Mouse (Mus musculus) ES-Bruce4 (cell line): Measurements from ENCODE around the gene Slc41a3.

Experiments
- CTCF ChIP-seq: IDR thresholded peaks from one replicate; pipeline ENCODE4 v1.8.1; 2011; ENCODE audit warnings: low read depth, low read length
- POLR2A ChIP-seq: IDR thresholded peaks from one replicate; pipeline ENCODE4 v1.8.1; 2011; ENCODE audit warnings: low read length; ENCODE audit not compliant: insufficient read depth

GRCm38 (mm10) chr6:90635081-90635480, 30.6 kb downstream of the Slc41a3 start:
- no peak for TF ChIP-seq CTCF
- no peak for TF ChIP-seq POLR2A
